Mouse (Mus musculus) stomach, postnatal 0 days (tissue): ENCODE results near the gene Plscr1. TPM values are rescaled to one million over a fixed set of nuclear protein-coding genes. Genes with fewer than 3 reads are reported as not detected.

Experiments
- ATAC-seq: fragments of 200-750 bp; cut with Nextera tagmentation; 2 replicates; pipeline ENCODE4 v1.8.0; 2017; ENCODE audit not compliant: low FRiP score, low TSS enrichment
- DNase-seq: peaks from one replicate; pipeline ENCODE4 v3.0.0-alpha.2; 2016; ENCODE audit warnings: low spot score
- H3K27ac ChIP-seq: fragments of 300-500 bp; sonication (generic); replicated peaks from 2 replicates; pipeline ENCODE4 v1.5.1; 2014; ENCODE audit warnings: mild to moderate bottlenecking, control low read depth
- H3K27me3 ChIP-seq: fragments of 300-500 bp; sonication (generic); 2 replicates; pipeline ENCODE4 v1.6.1; 2014; ENCODE audit warnings: low read length; ENCODE audit not compliant: control insufficient read depth, insufficient read depth
- H3K36me3 ChIP-seq: fragments of 300-500 bp; sonication (generic); 2 replicates; pipeline ENCODE4 v1.6.1; 2014; ENCODE audit warnings: low read length, mixed read lengths; ENCODE audit not compliant: control insufficient read depth, insufficient read depth
- H3K4me1 ChIP-seq: fragments of 300-500 bp; sonication (generic); replicated peaks from 2 replicates; pipeline ENCODE4 v1.6.1; 2014; ENCODE audit warnings: antibody characterized with exemption; ENCODE audit not compliant: control insufficient read depth, insufficient read depth
- H3K4me2 ChIP-seq: fragments of 300-500 bp; sonication (generic); replicated peaks from 2 replicates; pipeline ENCODE4 v1.6.1; 2014; ENCODE audit warnings: low read depth, mild to moderate bottlenecking, control low read depth, moderate library complexity
- H3K4me3 ChIP-seq: fragments of 300-500 bp; sonication (generic); 2 replicates; pipeline ENCODE4 v1.5.1; 2014; ENCODE audit warnings: low read depth, low read length, control low read depth
- H3K9ac ChIP-seq: fragments of 300-500 bp; sonication (generic); 2 replicates; pipeline ENCODE4 v1.6.1; 2014; ENCODE audit warnings: mild to moderate bottlenecking, low read length, control low read depth, mixed read lengths
- H3K9me3 ChIP-seq: fragments of 300-500 bp; sonication (generic); 2 replicates; pipeline ENCODE4 v1.6.1; 2016; ENCODE audit warnings: low read length; ENCODE audit not compliant: control insufficient read depth
- CTCF ChIP-seq: IDR thresholded peaks from 2 replicates; pipeline ENCODE4 v1.5.1; 2016; ENCODE audit warnings: antibody characterized with exemption, low read depth, mild to moderate bottlenecking, moderate library complexity
- EP300 ChIP-seq: optimal IDR thresholded peaks from 2 replicates; pipeline ENCODE3; 2016; ENCODE audit warnings: antibody characterized with exemption
- WGBS: fragments of 180-500 bp; shearing (Covaris S2); extraction: QIAGEN DNeasy Blood & Tissue Kit; methylation state at CpG from one replicate; pipeline ENCODE4 v1.1.7; 2014; 5-methylcytosine and 5-hydroxymethylcytosine counted together
- polyA plus RNA-seq: library from polyadenylated mRNA; unstranded; fragments of >200 nt; fragmentation: Nextera tagmentation; extraction: Ambion mirVana; gene quantifications from 2 replicates; pipeline ENCODE4 v1.2.1, GENCODE M21; 2015

Gene Plscr1
- polyA plus RNA-seq, 1 experiment from 2014 or later = 41.0 TPM

GRCm38 (mm10) chr9:92265719-92266118, 16.2 kb downstream of the Plscr1 start:
- Histone ChIP-seq H3K9me3 (no peaks in the 10 kb centered on the region), H3K4me1 (no peaks in the 10 kb centered on the region), H3K27ac (no peak overlapping the region), H3K27me3 (no peaks in the 10 kb centered on the region), H3K4me3 (no peak overlapping the region), H3K4me2 (peak overlapping the region; percentile 31; the same call in 1 of the 2 replicates), H3K36me3 (no peaks in the 10 kb centered on the region), H3K9ac (no peak overlapping the region)
- 65% methylated on average over 4 of the region's 4 CpGs for WGBS
- DNase-seq (no peak), ATAC-seq (0 out of 2 replicates have a peak, but pooled peaks have one; percentile 21)
- TF ChIP-seq EP300 = no peak
- no peak for TF ChIP-seq CTCF

DNA sequence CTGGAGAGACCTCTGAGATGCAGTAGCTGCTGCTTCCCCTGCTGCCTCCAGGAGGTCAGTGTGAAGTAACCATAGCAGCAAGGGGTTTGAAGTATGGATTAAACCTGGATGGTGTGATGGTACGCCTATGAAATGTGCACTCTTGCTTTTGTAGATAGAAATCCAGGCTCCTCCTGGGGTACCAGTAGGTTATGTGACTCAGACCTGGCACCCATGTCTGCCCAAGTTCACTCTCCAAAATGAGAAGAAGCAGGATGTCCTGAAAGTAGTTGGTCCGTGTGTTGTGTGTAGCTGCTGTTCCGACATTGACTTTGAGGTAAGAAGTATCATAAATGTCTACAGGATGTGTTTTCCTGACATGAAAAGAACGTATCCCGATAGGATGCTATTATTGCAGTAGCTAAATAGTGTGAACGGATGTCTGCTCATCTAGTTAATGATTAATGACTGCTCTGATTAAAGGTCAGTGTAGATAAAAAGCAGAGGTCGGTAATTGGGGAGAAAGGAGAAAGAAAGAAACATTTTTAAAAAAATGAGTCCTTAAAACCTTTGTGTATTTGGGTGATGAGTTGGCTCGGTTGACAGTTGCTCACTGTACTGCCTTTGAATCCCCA, 17.1 kb downstream of the Plscr1 start:
- H3K4me3 ChIP-seq = no peak overlapping the region
- no peaks in the 10 kb centered on the region for H3K9me3 ChIP-seq
- 54% methylated on average over 8 of the region's 8 CpGs for WGBS
- DNase-seq (no peak), ATAC-seq (no peak)
- no peak overlapping the region for H3K27ac ChIP-seq
- no peak overlapping the region for H3K9ac ChIP-seq
- no peak overlapping the region for H3K4me2 ChIP-seq
- no peaks in the 10 kb centered on the region for H3K4me1 ChIP-seq
- H3K27me3 ChIP-seq = no peaks in the 10 kb centered on the region
- H3K36me3 ChIP-seq = no peaks in the 10 kb centered on the region
- TF ChIP-seq CTCF (no peak), EP300 (no peak)

DNA sequence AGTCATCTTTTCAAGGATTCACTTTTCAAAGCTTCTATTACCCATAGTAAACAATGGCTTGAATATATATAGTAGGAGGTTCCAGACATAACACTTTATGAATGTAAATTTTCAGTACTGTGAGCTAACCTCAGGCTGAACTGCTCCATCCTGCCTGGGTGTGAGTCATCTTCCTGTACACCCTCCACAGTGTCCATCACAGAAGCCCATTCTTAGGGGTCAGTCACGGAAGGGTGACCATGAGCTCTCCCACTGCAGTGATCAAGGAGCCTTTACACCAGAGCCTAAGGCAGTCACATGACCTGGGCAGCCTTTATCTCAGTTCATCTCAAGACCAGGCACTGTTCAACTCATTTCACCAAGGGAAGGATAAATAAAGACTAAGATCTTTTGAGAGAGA, 18.2 kb downstream of the Plscr1 start:
- ATAC-seq = no peak
- Histone ChIP-seq H3K36me3 (no peaks in the 10 kb centered on the region), H3K9me3 (no peaks in the 10 kb centered on the region), H3K4me1 (no peaks in the 10 kb centered on the region), H3K9ac (no peak overlapping the region), H3K27ac (no peak overlapping the region), H3K4me2 (no peak overlapping the region), H3K27me3 (no peaks in the 10 kb centered on the region), H3K4me3 (no peak overlapping the region)
- DNase-seq = no peak
- 79% methylated on average over 1 of the region's 1 CpGs for WGBS
- TF ChIP-seq EP300 (no peak), CTCF (no peak)

DNA sequence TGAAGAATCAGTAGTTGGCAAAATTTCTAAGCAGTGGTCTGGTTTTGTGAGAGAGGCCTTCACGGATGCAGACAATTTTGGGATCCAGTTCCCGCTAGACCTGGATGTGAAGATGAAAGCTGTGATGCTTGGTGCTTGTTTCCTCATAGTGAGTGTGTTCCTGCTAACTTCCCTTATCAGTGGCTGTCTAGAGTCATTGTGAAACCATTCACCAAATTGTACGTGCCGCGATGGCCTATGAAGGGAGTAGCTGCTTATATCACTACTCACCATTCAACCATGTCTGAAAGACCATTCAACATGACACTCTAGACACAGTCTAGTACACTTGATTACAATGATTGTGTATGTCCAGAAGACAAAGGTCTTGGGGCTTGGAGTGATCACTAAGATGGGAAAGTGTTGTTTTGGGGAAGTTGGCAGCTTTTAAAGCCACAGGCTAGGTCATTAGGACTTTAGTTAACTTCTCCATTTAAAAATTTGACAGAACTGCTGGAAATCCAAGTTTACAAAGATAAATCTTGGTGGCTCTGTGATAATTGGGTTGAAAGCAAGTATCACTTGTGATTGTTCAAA, 20.4 kb downstream of the Plscr1 start:
- H3K27ac ChIP-seq = no peak overlapping the region
- DNase-seq = no peak
- H3K9ac ChIP-seq = no peak overlapping the region
- ATAC-seq = no peak
- no peaks in the 10 kb centered on the region for H3K27me3 ChIP-seq
- WGBS = 90% methylated on average over 5 of the region's 5 CpGs
- TF ChIP-seq EP300 = no peak
- TF ChIP-seq CTCF = no peak
- H3K36me3 ChIP-seq = no peaks in the 10 kb centered on the region
- no peak overlapping the region for H3K4me3 ChIP-seq
- no peaks in the 10 kb centered on the region for H3K9me3 ChIP-seq
- no peak overlapping the region for H3K4me2 ChIP-seq
- no peaks in the 10 kb centered on the region for H3K4me1 ChIP-seq

- Histone ChIP-seq H3K36me3 (no peaks in the 10 kb centered on the region), H3K9me3 (no peaks in the 10 kb centered on the region), H3K27ac (no peak overlapping the region), H3K27me3 (no peaks in the 10 kb centered on the region), H3K4me1 (no peaks in the 10 kb centered on the region), H3K9ac (no peak overlapping the region), H3K4me2 (no peak overlapping the region), H3K4me3 (no peak overlapping the region)
- ATAC-seq (no peak), DNase-seq (peak; percentile 48)
- WGBS = 37% methylated on average over 4 of the region's 4 CpGs
- no peak for TF ChIP-seq CTCF
- TF ChIP-seq EP300 = no peak
Observed at GRCm38 (mm10) chr9:92270927-92271326, 21.4 kb downstream of the Plscr1 start.

DNA sequence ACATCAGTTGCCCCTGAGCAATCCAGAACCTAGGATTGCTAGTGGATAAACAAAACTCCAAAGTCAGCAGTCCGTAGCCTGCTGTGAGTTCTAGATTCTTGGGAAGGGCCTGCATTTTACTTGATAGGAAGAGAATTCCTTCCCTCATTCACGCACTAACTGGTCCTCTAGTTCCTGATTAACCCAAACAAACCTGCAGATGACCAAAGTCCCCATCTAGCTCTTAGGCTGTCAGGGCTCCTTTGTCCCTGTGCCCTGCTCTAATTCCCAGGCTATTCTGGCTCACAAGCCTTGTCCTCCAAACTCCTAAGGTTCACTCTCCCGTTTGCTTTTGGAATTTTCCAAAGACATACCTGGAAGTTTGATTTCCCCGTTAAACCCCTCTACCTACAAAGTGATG, 23.1 kb downstream of the Plscr1 start:
- 80% methylated on average over 4 of the region's 4 CpGs for whole genome bisulfite sequencing
- DNase-seq (no peak), ATAC-seq (no peak)
- Histone ChIP-seq H3K4me2 (no peak overlapping the region), H3K4me3 (no peak overlapping the region), H3K27me3 (no peaks in the 10 kb centered on the region), H3K4me1 (no peaks in the 10 kb centered on the region), H3K9ac (no peak overlapping the region), H3K9me3 (no peaks in the 10 kb centered on the region), H3K27ac (no peak overlapping the region), H3K36me3 (no peaks in the 10 kb centered on the region)
- TF ChIP-seq CTCF = no peak
- TF ChIP-seq EP300 = no peak
